Mouse (Mus musculus): ENCODE measurements around the gene Lhfpl2. TPM values are rescaled to one million over a fixed set of nuclear protein-coding genes. Genes with fewer than 3 reads are reported as not detected.

Gene Lhfpl2
- total RNA-seq, 1 experiment from 2014 or later, result not detected

- no peak for ATAC-seq (replicated peaks; ENCODE audit: insufficient number of reproducible peaks, low FRiP score, low TSS enrichment, poor library complexity, severe bottlenecking)
Observed at GRCm38 (mm10) chr13:94159478-94160220, 102.1 kb downstream of the Lhfpl2 start.

GRCm38 (mm10) chr13:94164501-94164900, 106.9 kb downstream of the Lhfpl2 start:
- ATAC-seq (replicated peaks; ENCODE audit: insufficient number of reproducible peaks, low FRiP score, low TSS enrichment, poor library complexity, severe bottlenecking), result no peak

- no peak for ATAC-seq (replicated peaks; ENCODE audit: insufficient number of reproducible peaks, low FRiP score, low TSS enrichment, poor library complexity, severe bottlenecking)
Observed at GRCm38 (mm10) chr13:94168319-94168718, 110.7 kb downstream of the Lhfpl2 start.

GRCm38 (mm10) chr13:94169325-94169916, 111.8 kb downstream of the Lhfpl2 start:
- no peak for ATAC-seq (replicated peaks; ENCODE audit: insufficient number of reproducible peaks, low FRiP score, low TSS enrichment, poor library complexity, severe bottlenecking)

GRCm38 (mm10) chr13:94171612-94172011, 114.0 kb downstream of the Lhfpl2 start:
- no peak for ATAC-seq (replicated peaks; ENCODE audit: insufficient number of reproducible peaks, low FRiP score, low TSS enrichment, poor library complexity, severe bottlenecking)

GRCm38 (mm10) chr13:94172533-94173310, 115.1 kb downstream of the Lhfpl2 start:
- ATAC-seq (replicated peaks; ENCODE audit: insufficient number of reproducible peaks, low FRiP score, low TSS enrichment, poor library complexity, severe bottlenecking), result no peak

- ATAC-seq (replicated peaks; ENCODE audit: insufficient number of reproducible peaks, low FRiP score, low TSS enrichment, poor library complexity, severe bottlenecking), result no peak
Observed at GRCm38 (mm10) chr13:94173633-94174576, 116.3 kb downstream of the Lhfpl2 start.

GRCm38 (mm10) chr13:94174577-94175279, 117.1 kb downstream of the Lhfpl2 start:
- ATAC-seq (replicated peaks; ENCODE audit: insufficient number of reproducible peaks, low FRiP score, low TSS enrichment, poor library complexity, severe bottlenecking), result no peak

GRCm38 (mm10) chr13:94175379-94176050, 117.9 kb downstream of the Lhfpl2 start:
- ATAC-seq (replicated peaks; ENCODE audit: insufficient number of reproducible peaks, low FRiP score, low TSS enrichment, poor library complexity, severe bottlenecking), result no peak

- ATAC-seq (replicated peaks; ENCODE audit: insufficient number of reproducible peaks, low FRiP score, low TSS enrichment, poor library complexity, severe bottlenecking), result no peak; the same call in 1 of the 2 replicates
Observed at GRCm38 (mm10) chr13:94177148-94177547, 119.6 kb downstream of the Lhfpl2 start.

- no peak for ATAC-seq (replicated peaks; ENCODE audit: insufficient number of reproducible peaks, low FRiP score, low TSS enrichment, poor library complexity, severe bottlenecking)
Observed at GRCm38 (mm10) chr13:94178401-94179040, 120.9 kb downstream of the Lhfpl2 start.

- no peak for ATAC-seq (replicated peaks; ENCODE audit: insufficient number of reproducible peaks, low FRiP score, low TSS enrichment, poor library complexity, severe bottlenecking)
Observed at GRCm38 (mm10) chr13:94180477-94181420, 123.2 kb downstream of the Lhfpl2 start.

GRCm38 (mm10) chr13:94182026-94182425, 124.4 kb downstream of the Lhfpl2 start:
- no peak for ATAC-seq (replicated peaks; ENCODE audit: insufficient number of reproducible peaks, low FRiP score, low TSS enrichment, poor library complexity, severe bottlenecking)

GRCm38 (mm10) chr13:94183372-94184021, 125.9 kb downstream of the Lhfpl2 start:
- no peak for ATAC-seq (replicated peaks; ENCODE audit: insufficient number of reproducible peaks, low FRiP score, low TSS enrichment, poor library complexity, severe bottlenecking)

- no peak for ATAC-seq (replicated peaks; ENCODE audit: insufficient number of reproducible peaks, low FRiP score, low TSS enrichment, poor library complexity, severe bottlenecking)
Observed at GRCm38 (mm10) chr13:94184726-94185456, 127.3 kb downstream of the Lhfpl2 start.

All from monocyte, adult 5-6 weeks (primary cell).